Mouse (Mus musculus): ENCODE data around the gene Prkg1. TPM values are rescaled to one million over a fixed set of nuclear protein-coding genes. Genes with fewer than 3 reads are reported as not detected.
"Not testable (repeated sequence)": the region's sequence is repeated elsewhere in the genome, so short reads cannot be mapped to it uniquely, and the experiment has no call there.

The Prkg1 gene
- polyA plus RNA-seq, 2 experiments: 7.1 to 9.6 TPM

GRCm38 (mm10) chr19:30549044-30549853 is 1215.6 kb downstream of the Prkg1 start, which contains the start of gene Dkk1:
Dkk1 (minus strand) TSS chr19:30549665.
- H3K9me3 ChIP-seq (ENCODE audit: control insufficient read depth, low read length): no peaks in the 10 kb centered on the region
- peak within 1 kb of the TSS; percentile 39 for H3K4me3 ChIP-seq (replicated peaks; ENCODE audit: low read length)
- H3K9ac ChIP-seq (ENCODE audit: low read depth, low read length, severe bottlenecking): peak within 1 kb of the TSS; percentile 43; the same call in 1 of the 2 replicates
- peak within 1 kb of the TSS; percentile 52 for H3K4me2 ChIP-seq (replicated peaks; ENCODE audit: low read depth, low read length, severe bottlenecking)
- DNase-seq (ENCODE audit: low spot score) (peak; percentile 30), ATAC-seq (ENCODE audit: low FRiP score, low read depth) (peak; percentile 49; the same call in 1 of the 2 replicates)
- peaks cover 48% of the 10 kb centered on the region for H3K27me3 ChIP-seq (ENCODE audit: control insufficient read depth, insufficient read depth, low read length)
- WGBS: under 1% methylated on average over 22 of the region's 26 CpGs
- H3K27ac ChIP-seq (replicated peaks; ENCODE audit: low read depth, low read length): no peak within 1 kb of the TSS
- H3K36me3 ChIP-seq (ENCODE audit: control insufficient read depth, insufficient read depth, low read length): no peaks in the 10 kb centered on the region
- peaks cover 7% of the 10 kb centered on the region; the same call in 1 of the 2 replicates for H3K4me1 ChIP-seq (ENCODE audit: control insufficient read depth, insufficient read depth, low read length)
- peak; percentile 63; the same call in 1 of the 2 replicates for TF ChIP-seq POLR2A (IDR thresholded peaks at IDR 0.05; ENCODE audit: borderline replicate concordance, extremely low read depth, insufficient read depth, insufficient read length)

- Histone ChIP-seq H3K4me1 (ENCODE audit: control insufficient read depth, insufficient read depth, low read length) (peaks cover 7% of the 10 kb centered on the region; the same call in 1 of the 2 replicates), H3K27me3 (ENCODE audit: control insufficient read depth, insufficient read depth, low read length) (peaks cover 43% of the 10 kb centered on the region), H3K4me2 (replicated peaks; ENCODE audit: low read depth, low read length, severe bottlenecking) (peak overlapping the region; percentile 52), H3K9ac (ENCODE audit: low read depth, low read length, severe bottlenecking) (no peak overlapping the region), H3K36me3 (ENCODE audit: control insufficient read depth, insufficient read depth, low read length) (no peaks in the 10 kb centered on the region), H3K4me3 (replicated peaks; ENCODE audit: low read length) (peak overlapping the region; percentile 39), H3K9me3 (ENCODE audit: control insufficient read depth, low read length) (no peaks in the 10 kb centered on the region), H3K27ac (replicated peaks; ENCODE audit: low read depth, low read length) (no peak overlapping the region)
- TF ChIP-seq POLR2A (IDR thresholded peaks at IDR 0.05; ENCODE audit: borderline replicate concordance, extremely low read depth, insufficient read depth, insufficient read length): no peak
- ATAC-seq (ENCODE audit: low FRiP score, low read depth) (peak; percentile 14; the same call in 1 of the 2 replicates), DNase-seq (ENCODE audit: low spot score) (no peak)
- whole genome bisulfite sequencing: 1% methylated on average over 23 of the region's 23 CpGs
Measured at GRCm38 (mm10) chr19:30548411-30549043, 1216.3 kb downstream of the Prkg1 start.

- WGBS: 1% methylated on average over 43 of the region's 44 CpGs
- not testable (repeated sequence) for H3K9me3 ChIP-seq (ENCODE audit: control insufficient read depth, low read length); H3K27ac ChIP-seq (replicated peaks; ENCODE audit: low read depth, low read length); H3K27me3 ChIP-seq (ENCODE audit: control insufficient read depth, insufficient read depth, low read length); ATAC-seq (ENCODE audit: low FRiP score, low read depth); DNase-seq (ENCODE audit: low spot score); H3K36me3 ChIP-seq (ENCODE audit: control insufficient read depth, insufficient read depth, low read length); H3K4me1 ChIP-seq (ENCODE audit: control insufficient read depth, insufficient read depth, low read length)
- H3K4me3 ChIP-seq (replicated peaks; ENCODE audit: low read length): peak overlapping the region; percentile 42
- H3K9ac ChIP-seq (ENCODE audit: low read depth, low read length, severe bottlenecking): peak overlapping the region; percentile 46; the same call in 1 of the 2 replicates
- peak overlapping the region; percentile 59 for H3K4me2 ChIP-seq (replicated peaks; ENCODE audit: low read depth, low read length, severe bottlenecking)
Measured at GRCm38 (mm10) chr19:30539365-30539941, 1225.4 kb downstream of the Prkg1 start.

GRCm38 (mm10) chr19:30516771-30517170 is 1248.1 kb downstream of the Prkg1 start:
- Histone ChIP-seq H3K4me1 (ENCODE audit: control insufficient read depth, insufficient read depth, low read length) (no peaks in the 10 kb centered on the region), H3K4me2 (replicated peaks; ENCODE audit: low read depth, low read length, severe bottlenecking) (no peak overlapping the region), H3K9me3 (ENCODE audit: control insufficient read depth, low read length) (no peaks in the 10 kb centered on the region), H3K27ac (replicated peaks; ENCODE audit: low read depth, low read length) (no peak overlapping the region), H3K27me3 (ENCODE audit: control insufficient read depth, insufficient read depth, low read length) (no peaks in the 10 kb centered on the region), H3K36me3 (ENCODE audit: control insufficient read depth, insufficient read depth, low read length) (no peaks in the 10 kb centered on the region), H3K9ac (ENCODE audit: low read depth, low read length, severe bottlenecking) (no peak overlapping the region), H3K4me3 (replicated peaks; ENCODE audit: low read length) (no peak overlapping the region)
- TF ChIP-seq POLR2A (IDR thresholded peaks at IDR 0.05; ENCODE audit: borderline replicate concordance, extremely low read depth, insufficient read depth, insufficient read length): no peak
- ATAC-seq (ENCODE audit: low FRiP score, low read depth) (no peak), DNase-seq (ENCODE audit: low spot score) (no peak)
- 66% methylated on average over 6 of the region's 6 CpGs for WGBS

Other genes starting within 250 kb of the Prkg1 start
- gene A1cf, start 103.7 kb upstream of the Prkg1 start, polyA plus RNA-seq (2012; rRNA removed): not detected in 2 replicates
- gene A1cf, start 103.7 kb upstream of the Prkg1 start, polyA plus RNA-seq (2014; fragmentation: Nextera tagmentation; extraction: Ambion mirVana): not detected in 2 replicates